Mouse (Mus musculus): ENCODE results near the gene AF366264. TPM values are rescaled to one million over a fixed set of nuclear protein-coding genes. Genes with fewer than 3 reads are reported as not detected.

The AF366264 gene
- polyA plus RNA-seq, 1 experiment from 2014 or later, result not detected

DNA sequence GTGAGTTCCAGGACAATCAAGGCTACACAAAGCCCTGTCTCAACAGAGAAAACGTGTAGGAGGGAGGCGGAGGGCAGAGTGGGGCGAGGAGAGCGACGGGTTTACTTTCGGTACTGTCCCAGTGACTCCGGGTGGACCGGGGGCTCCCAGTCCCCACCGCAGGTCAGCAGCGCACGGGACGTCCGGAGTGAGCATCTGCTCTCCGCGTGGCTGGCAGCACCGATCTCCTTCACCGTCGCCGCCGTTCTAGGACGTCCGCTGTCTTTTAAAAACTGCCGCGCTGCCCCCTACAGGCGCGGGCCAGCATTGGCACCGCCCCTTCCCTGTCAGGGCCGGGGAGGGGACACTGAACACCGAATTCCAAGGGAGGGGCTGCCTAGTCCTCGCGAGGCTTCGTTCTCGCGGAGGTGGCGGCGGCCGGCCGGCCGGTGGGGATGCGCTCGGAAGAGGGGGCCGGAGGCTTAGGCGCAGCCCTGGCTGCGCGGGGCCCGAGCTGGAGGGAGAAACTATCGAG is 52.9 kb downstream of the AF366264 start, which contains the start of gene Upf3a:
Upf3a (plus strand) TSS at position 366 of the 514 bp plus-strand sequence.
- Histone ChIP-seq H3K27ac (ENCODE audit: low read depth, low read length) (peak within 1 kb of the TSS; percentile 98), H3K9me3 (ENCODE audit: control insufficient read depth, low read length) (no peaks in the 10 kb centered on the region), H3K4me1 (ENCODE audit: control insufficient read depth, insufficient read depth, low read length) (peaks cover 6% of the 10 kb centered on the region; the same call in 1 of the 2 replicates), H3K27me3 (ENCODE audit: control insufficient read depth, insufficient read depth, low read length) (no peaks in the 10 kb centered on the region), H3K4me3 (ENCODE audit: low read depth, low read length) (peak within 1 kb of the TSS; percentile 59), H3K4me2 (ENCODE audit: low read depth) (peak within 1 kb of the TSS; percentile 62), H3K9ac (ENCODE audit: low read length) (peak within 1 kb of the TSS; percentile 95), H3K36me3 (ENCODE audit: control insufficient read depth, insufficient read depth, low read length) (peaks cover 8% of the 10 kb centered on the region; the same call in 1 of the 2 replicates)
- DNase-seq (ENCODE audit: low spot score) (peak; percentile 97), ATAC-seq (ENCODE audit: insufficient read depth, low FRiP score, low TSS enrichment) (peak; percentile 91)
- under 1% methylated on average over 47 of the region's 47 CpGs for WGBS

Other genes starting within 250 kb of the AF366264 start
- gene Rasa3, start 160.8 kb downstream of the AF366264 start, polyA plus RNA-seq (2014; fragmentation: Nextera tagmentation; extraction: Ambion mirVana), result 30.5 and 31.3 TPM in 2 replicates
- 0.38 and 0.52 TPM in 2 replicates for gene Cfap97d2, start 132.5 kb downstream of the AF366264 start, polyA plus RNA-seq (2014; fragmentation: Nextera tagmentation; extraction: Ambion mirVana)
- gene Cdc16, start 80.7 kb downstream of the AF366264 start, polyA plus RNA-seq (2014; fragmentation: Nextera tagmentation; extraction: Ambion mirVana), result 255 and 261 TPM in 2 replicates
- gene Upf3a, start 52.8 kb downstream of the AF366264 start, polyA plus RNA-seq (2014; fragmentation: Nextera tagmentation; extraction: Ambion mirVana), result 38.5 and 38.8 TPM in 2 replicates
- gene Champ1, start 31.3 kb upstream of the AF366264 start, polyA plus RNA-seq (2014; fragmentation: Nextera tagmentation; extraction: Ambion mirVana), result 57.5 and 59.1 TPM in 2 replicates
- gene Coprs, start 51.9 kb upstream of the AF366264 start, polyA plus RNA-seq (2014; fragmentation: Nextera tagmentation; extraction: Ambion mirVana), result 84.7 and 86.7 TPM in 2 replicates